Mouse (Mus musculus) lung, postnatal 4 days (tissue): ENCODE data around the gene Aoc1.
"Not testable (repeated sequence)": the region's sequence is repeated elsewhere in the genome, so short reads cannot be mapped to it uniquely, and the experiment has no call there.

ENCODE experiments used
- DNase-seq, 2 experiments: peaks; one replicate each; pipeline ENCODE4 v3.0.0; 2021

The Aoc1 gene

GRCm38 (mm10) chr6:48861616-48862280 lies 10.9 kb upstream of the Aoc1 start:
- peak in 1 of 2 experiments; percentile 57 for DNase-seq

DNA sequence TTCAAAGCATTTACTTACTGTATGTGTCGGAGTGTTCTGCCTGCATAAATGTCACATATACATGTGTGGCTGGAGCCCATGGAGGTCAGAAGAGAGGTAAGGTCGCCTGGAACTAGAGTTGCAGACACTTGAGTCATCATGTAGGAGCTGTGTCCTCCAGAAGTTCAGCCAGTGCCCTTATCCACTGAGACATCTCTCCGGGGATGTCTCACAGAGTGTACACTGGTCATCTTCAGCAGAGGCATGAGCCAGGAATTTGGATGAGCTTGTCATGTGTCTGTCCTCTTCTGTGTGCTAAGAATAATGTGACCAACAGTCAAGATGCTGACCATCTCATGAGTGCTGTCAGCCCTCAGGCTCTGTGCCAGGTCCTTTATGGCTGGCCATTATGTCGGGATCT lies 9.9 kb upstream of the Aoc1 start:
- peak in 1 of 2 experiments; percentile 39 for DNase-seq

GRCm38 (mm10) chr6:48863488-48863887 lies 9.2 kb upstream of the Aoc1 start:
- no peak for DNase-seq

- DNase-seq = no peak
Observed at GRCm38 (mm10) chr6:48864181-48864580, 8.5 kb upstream of the Aoc1 start.

- DNase-seq = no peak
Observed at GRCm38 (mm10) chr6:48864723-48865122, 8.0 kb upstream of the Aoc1 start.

DNA sequence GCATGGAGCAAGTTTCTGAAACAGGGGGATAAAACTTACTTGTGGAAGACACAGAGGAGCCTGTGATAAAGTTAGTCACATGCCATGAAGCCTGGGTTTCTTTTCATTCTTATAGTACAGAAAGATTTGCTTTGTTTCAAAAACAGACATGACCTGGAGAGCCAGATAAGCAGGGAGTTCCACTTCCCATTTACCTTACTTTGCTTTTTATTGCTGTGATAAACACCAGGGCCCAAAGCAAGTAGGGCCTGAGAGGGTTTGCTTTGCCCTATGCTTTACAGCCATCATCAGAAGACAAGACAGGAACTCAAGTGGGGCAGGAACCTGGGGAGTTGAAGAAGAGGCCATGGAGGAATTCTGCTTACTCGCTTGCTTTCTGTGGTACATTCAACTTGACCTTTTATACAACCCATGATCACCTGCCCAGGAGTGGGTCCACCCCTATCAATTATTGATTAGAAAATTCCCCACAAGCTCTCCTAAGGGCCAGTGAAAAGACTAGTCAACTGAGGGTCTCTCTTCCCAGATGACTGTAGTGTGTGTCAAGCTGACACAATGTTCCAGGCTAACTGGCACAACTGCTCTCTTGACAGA lies 7.4 kb upstream of the Aoc1 start:
- DNase-seq = no peak

DNA sequence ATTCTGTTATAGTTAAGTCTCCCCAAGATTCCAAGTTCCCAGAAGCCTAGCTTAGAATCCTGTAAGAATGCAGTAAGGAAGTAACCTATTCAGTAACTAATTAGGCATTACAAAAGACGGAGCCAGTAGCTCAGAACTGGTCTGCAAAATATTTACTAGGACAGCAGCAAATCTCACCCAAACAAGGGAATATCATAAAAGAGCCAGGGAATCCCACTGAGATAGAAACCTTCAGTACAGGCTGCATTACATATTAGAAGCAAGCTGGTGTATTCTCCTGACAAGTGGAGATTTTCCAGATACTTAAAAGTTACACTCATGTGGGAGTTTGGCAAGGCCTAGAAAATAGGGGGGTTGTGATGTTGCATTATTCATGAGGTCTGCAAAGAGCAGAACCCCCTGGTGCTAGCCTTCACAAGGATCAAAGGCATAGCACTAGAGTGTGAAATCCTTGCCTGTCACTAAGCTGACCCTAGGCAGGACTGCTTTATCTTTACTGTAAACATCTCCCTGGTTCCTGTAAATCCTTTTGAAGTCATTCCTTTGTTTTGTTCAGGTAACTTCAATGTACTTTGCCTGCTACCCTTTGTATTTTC lies 6.2 kb upstream of the Aoc1 start:
- not testable (repeated sequence) for DNase-seq

GRCm38 (mm10) chr6:48867158-48867557 lies 5.5 kb upstream of the Aoc1 start:
- no peak for DNase-seq

GRCm38 (mm10) chr6:48869774-48870173 lies 2.9 kb upstream of the Aoc1 start:
- DNase-seq = no peak

GRCm38 (mm10) chr6:48874576-48874975 lies 1.9 kb downstream of the Aoc1 start:
- no peak for DNase-seq

GRCm38 (mm10) chr6:48875515-48875914 lies 2.8 kb downstream of the Aoc1 start:
- DNase-seq = no peak

GRCm38 (mm10) chr6:48876510-48877135 lies 3.9 kb downstream of the Aoc1 start:
- no peak for DNase-seq

DNA sequence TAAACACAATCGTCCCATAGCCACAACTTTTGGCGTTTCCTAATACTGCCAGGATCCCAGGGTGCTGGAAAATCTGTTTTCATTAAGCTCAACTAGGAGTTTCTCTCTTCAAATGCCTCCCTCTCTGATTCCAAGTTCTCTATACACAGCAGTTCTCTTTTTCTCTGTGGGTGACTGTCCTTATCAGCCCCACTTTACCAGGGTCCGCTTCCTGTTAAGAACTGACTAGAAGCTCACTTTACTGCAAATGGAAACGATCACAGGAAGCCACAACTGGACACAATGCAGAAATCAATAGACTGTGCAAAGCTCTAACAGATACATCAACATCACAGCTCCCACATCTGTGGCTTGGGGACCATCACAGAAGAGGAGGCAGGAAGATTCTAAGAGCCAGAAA lies 21.5 kb downstream of the Aoc1 start:
- DNase-seq = no peak

- no peak for DNase-seq
Observed at GRCm38 (mm10) chr6:48894938-48895818, 22.5 kb downstream of the Aoc1 start.

DNA sequence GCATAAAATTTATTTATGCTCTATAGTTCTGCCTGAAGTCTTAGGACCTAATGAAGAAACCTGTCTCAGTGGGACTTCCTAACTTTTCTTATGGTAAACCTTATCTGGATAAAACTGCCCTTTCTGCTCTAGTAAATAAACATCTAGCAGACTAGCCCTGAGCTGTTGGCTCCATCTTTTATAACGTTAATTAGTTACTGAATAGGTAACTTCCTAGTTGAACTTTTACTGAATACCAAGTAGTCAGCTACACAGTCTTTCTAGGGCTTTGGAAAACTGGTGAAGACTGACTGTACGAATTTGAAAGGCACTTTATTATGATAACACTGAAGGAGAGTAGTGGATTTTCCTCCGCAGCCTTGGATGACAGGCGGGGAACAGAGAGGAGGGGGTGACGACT lies 23.2 kb downstream of the Aoc1 start:
- no peak for DNase-seq

GRCm38 (mm10) chr6:48896956-48897355 lies 24.3 kb downstream of the Aoc1 start:
- DNase-seq = no peak

DNA sequence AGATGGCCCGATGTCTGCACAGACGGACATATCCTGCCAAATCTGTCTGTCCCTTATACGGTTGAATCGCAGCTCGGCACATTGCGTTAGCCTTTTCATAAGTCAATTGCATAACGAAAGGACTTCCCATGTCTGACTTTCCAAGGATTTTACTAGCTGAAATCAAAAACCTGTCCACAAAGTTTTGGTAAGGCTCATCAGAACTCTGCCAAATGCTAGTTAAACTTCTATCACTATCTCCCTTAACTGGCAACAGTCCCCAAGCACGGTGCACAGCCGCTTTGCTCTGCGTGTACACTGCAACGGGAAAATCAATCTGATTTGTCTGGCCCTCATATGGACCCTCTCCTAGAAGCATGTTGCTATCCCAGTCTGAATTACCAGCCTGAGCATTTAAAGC lies 28.6 kb downstream of the Aoc1 start:
- DNase-seq = not testable (repeated sequence)

DNA sequence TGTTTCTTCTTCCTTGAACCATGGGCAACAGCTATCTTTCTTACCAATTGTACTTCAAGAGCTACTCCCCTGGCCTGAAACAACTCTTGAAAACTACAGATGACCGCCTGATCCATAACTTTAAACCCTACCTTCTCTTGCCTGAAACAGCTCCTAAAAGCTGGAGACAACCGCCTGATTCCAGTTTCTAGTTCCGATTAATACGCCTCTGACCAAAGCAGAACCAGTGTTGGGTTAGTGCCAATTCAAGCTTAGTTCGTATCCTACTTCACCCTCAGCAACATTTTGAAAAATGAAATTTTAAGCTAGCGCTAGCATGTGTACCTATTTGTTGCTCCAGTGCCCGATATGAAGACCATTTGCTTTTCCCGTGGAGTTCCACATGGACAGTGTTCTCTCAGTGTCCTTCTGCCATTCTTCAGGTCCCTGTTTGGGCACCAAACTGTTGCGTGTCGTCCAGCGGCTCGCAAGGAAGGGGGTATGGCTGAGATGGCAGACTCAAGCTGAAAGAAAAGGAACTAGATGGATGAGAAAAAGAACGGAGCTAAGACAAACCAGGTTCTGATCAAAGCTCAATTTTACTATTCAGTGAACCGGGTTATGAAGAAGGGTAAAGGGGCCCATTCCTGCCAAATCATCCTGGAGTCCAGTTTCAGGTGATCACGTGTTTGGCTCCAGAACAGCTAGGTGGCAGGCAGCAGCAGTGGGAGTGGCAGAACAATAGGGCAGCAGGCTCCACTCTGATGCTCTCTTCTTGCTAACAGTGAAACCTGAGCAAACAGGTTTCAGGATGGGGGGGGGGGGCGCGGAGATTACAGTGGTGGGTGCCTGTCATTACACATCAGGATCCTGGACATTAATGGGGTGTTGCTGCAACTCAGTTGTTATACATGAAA lies 30.1 kb downstream of the Aoc1 start:
- no peak for DNase-seq

- DNase-seq = no peak
Observed at GRCm38 (mm10) chr6:48903437-48903836, 30.7 kb downstream of the Aoc1 start.

GRCm38 (mm10) chr6:48905606-48906005 lies 32.9 kb downstream of the Aoc1 start:
- DNase-seq = no peak

DNA sequence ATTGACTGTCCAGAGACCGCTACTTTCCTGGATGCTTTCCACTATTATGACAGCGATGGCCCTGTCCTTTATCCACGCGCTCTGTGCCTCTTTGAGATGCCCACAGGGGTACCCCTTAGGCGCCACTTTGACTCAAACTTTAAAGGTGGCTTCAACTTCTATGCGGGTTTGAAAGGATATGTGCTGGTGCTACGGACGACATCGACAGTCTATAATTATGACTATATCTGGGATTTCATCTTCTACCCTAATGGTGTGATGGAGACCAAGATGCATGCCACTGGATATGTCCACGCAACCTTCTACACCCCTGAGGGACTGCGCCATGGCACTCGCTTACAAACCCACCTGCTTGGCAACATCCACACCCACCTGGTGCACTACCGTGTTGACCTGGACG lies 33.7 kb downstream of the Aoc1 start:
- DNase-seq = no peak

DNA sequence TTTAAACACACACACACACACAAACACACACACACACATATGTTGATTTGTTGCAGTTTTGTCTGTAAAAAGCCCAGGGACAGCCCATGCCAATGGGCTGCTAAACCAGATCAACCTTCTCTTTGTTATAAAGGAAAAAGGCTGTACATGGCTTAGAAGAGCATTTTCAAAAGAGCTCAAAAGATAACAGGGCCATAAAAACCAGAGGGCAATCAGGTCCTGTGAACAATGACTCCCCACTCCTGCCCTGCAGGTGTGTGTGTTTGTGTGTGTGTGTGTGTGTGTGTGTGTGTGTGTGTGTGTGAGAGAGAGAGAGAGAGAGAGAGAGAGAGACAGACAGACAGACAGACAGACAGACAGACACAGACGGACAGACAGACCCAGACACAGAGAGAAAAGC lies 36.5 kb downstream of the Aoc1 start:
- no peak for DNase-seq
